Mouse (Mus musculus) limb, embryonic 12.5 days (tissue): ENCODE measurements around the gene Aloxe3. TPM values are rescaled to one million over a fixed set of nuclear protein-coding genes. Genes with fewer than 3 reads are reported as not detected.

Source experiments
- ATAC-seq: fragments of 200-750 bp; cut with Nextera tagmentation; 2 replicates; pipeline ENCODE4 v1.8.0; 2017; ENCODE audit warnings: low read depth, moderate TSS enrichment; ENCODE audit not compliant: insufficient number of reproducible peaks, insufficient read depth, low FRiP score, low TSS enrichment
- H3K27ac ChIP-seq: fragments of 300-500 bp; sonication (generic); 2 replicates; pipeline ENCODE4 v1.5.1; 2016; ENCODE audit warnings: mild to moderate bottlenecking, moderate library complexity
- H3K27me3 ChIP-seq: fragments of 300-500 bp; sonication (generic); 2 replicates; pipeline ENCODE4 v1.6.1; 2016; ENCODE audit warnings: mild to moderate bottlenecking, moderate library complexity
- H3K36me3 ChIP-seq: fragments of 300-500 bp; sonication (generic); 2 replicates; pipeline ENCODE4 v1.6.1; 2016; ENCODE audit warnings: mild to moderate bottlenecking, moderate library complexity
- H3K4me1 ChIP-seq: fragments of 300-500 bp; sonication (generic); replicated peaks from 2 replicates; pipeline ENCODE4 v1.6.1; 2016
- H3K4me2 ChIP-seq: fragments of 300-500 bp; sonication (generic); 2 replicates; pipeline ENCODE4 v1.6.1; 2016; ENCODE audit warnings: mild to moderate bottlenecking, moderate library complexity
- H3K4me3 ChIP-seq: fragments of 300-500 bp; sonication (generic); replicated peaks from 2 replicates; pipeline ENCODE4 v1.5.1; 2016; ENCODE audit warnings: mild to moderate bottlenecking
- H3K9ac ChIP-seq: fragments of 300-500 bp; sonication (generic); replicated peaks from 2 replicates; pipeline ENCODE4 v1.6.1; 2016; ENCODE audit warnings: mild to moderate bottlenecking, moderate library complexity
- H3K9me3 ChIP-seq: fragments of 300-500 bp; sonication (generic); 2 replicates; pipeline ENCODE4 v1.6.1; 2016; ENCODE audit warnings: mild to moderate bottlenecking, moderate library complexity
- WGBS: fragments of 180-500 bp; shearing (Covaris S2); methylation state at CpG from one replicate; pipeline ENCODE4 v1.1.7; 2016; 5-methylcytosine and 5-hydroxymethylcytosine counted together
- polyA plus RNA-seq: library from polyadenylated mRNA; unstranded; fragments of >200 nt; fragmentation: Nextera tagmentation; extraction: Ambion mirVana; gene quantifications from 2 replicates; pipeline ENCODE4 v1.2.1, GENCODE M21; 2016

Gene Aloxe3
- polyA plus RNA-seq, 1 experiment from 2014 or later, result 0.58 TPM

- H3K27me3 ChIP-seq, result no peaks in the 10 kb centered on the region
- no peak for ATAC-seq
- no peak overlapping the region for H3K4me3 ChIP-seq
- no peaks in the 10 kb centered on the region for H3K9me3 ChIP-seq
- H3K27ac ChIP-seq, result no peak overlapping the region
- peaks cover 69% of the 10 kb centered on the region for H3K36me3 ChIP-seq
- no peak overlapping the region for H3K9ac ChIP-seq
- WGBS, result 95% methylated on average over 7 of the region's 7 CpGs
- H3K4me2 ChIP-seq, result no peak overlapping the region
- H3K4me1 ChIP-seq, result peaks cover 32% of the 10 kb centered on the region
Observed at GRCm38 (mm10) chr11:69102403-69102725, 23.3 kb upstream of the Aloxe3 start.

DNA sequence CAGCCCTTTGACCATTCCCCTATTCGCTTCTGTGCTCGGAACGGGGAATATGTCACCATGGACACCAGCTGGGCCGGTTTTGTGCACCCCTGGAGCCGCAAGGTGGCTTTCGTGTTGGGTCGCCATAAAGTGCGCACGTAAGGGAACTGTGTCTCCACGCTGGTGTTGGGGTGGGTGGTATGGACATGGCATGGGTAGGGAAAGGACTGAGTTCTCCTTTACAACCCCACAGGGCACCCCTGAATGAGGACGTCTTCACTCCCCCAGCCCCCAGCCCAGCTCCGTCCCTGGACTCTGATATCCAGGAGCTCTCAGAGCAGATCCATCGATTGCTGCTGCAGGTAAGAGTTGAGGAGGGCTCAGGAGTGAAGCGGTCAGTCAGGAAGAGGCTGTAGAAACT is 22.6 kb upstream of the Aloxe3 start:
- Histone ChIP-seq H3K4me2 (no peak overlapping the region), H3K27ac (no peak overlapping the region), H3K4me1 (peaks cover 24% of the 10 kb centered on the region), H3K27me3 (no peaks in the 10 kb centered on the region), H3K4me3 (no peak overlapping the region), H3K9ac (no peak overlapping the region), H3K36me3 (peaks cover 76% of the 10 kb centered on the region), H3K9me3 (no peaks in the 10 kb centered on the region)
- 94% methylated on average over 14 of the region's 14 CpGs for WGBS
- no peak for ATAC-seq

DNA sequence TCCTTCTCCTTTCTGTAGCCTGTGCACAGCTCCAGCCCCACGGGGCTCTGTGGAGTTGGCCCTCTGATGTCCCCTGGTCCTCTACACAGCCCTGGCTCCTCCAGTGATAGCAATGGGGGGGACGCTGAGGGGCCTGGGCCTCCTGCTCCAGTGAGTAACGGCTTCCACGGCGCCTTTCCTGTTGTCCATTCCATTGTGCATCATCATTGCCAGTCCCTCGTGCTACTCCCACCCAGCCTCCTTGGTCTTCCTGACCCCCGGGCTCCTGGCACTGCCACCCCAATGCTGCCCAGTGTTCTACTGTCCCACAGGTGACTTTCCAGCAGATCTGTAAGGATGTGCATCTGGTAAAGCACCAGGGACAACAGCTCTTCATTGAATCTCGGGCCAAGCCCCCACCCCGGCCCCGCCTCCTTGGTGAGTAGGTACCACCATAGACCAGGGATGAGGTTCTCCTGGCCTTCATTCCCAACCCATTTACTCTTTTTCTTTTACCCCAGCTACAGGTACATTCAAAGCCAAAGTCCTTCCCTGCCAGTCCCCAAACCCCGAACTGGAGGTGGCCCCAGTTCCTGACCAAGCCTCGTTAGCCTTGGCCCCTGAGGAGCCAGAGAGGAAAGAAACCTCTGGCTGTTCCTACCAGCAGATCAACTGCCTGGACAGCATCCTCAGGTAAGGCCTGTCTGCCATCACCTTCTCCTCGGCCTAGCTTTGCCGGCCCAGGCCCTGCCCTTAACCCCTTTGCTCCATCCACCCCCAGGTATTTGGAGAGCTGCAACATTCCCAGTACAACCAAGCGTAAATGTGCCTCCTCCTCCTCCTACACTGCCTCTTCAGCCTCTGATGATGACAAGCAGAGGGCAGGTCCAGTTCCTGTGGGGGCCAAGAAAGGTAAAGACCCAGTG is 21.9 kb upstream of the Aloxe3 start:
- Histone ChIP-seq H3K4me2 (no peak overlapping the region), H3K27me3 (no peaks in the 10 kb centered on the region), H3K4me1 (peaks cover 18% of the 10 kb centered on the region), H3K36me3 (peaks cover 83% of the 10 kb centered on the region), H3K4me3 (no peak overlapping the region), H3K9me3 (no peaks in the 10 kb centered on the region), H3K27ac (no peak overlapping the region), H3K9ac (no peak overlapping the region)
- no peak for ATAC-seq
- WGBS, result 93% methylated on average over 15 of the region's 15 CpGs

- WGBS, result 92% methylated on average over 14 of the region's 14 CpGs
- H3K36me3 ChIP-seq, result peaks cover 90% of the 10 kb centered on the region
Observed at GRCm38 (mm10) chr11:69104487-69104886, 21.2 kb upstream of the Aloxe3 start.

DNA sequence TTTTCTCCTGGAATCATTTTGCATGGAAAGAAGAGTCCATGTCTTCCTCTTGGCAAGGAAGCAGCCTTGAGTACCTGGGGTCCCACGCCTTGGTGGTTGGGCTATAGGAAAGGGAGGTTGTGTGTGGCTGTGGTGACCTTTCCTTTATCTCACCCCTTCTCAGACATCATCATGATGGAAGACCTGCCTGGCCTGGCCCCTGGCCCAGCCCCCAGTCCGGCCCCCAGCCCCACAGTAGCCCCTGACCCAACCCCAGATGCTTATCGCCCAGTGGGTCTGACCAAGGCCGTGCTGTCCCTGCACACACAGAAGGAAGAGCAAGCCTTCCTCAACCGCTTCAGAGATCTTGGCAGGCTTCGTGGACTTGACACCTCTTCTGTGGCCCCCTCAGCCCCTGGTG is 20.5 kb upstream of the Aloxe3 start:
- no peak for ATAC-seq
- H3K27ac ChIP-seq, result no peak overlapping the region
- no peak overlapping the region for H3K4me3 ChIP-seq
- 80% methylated on average over 6 of the region's 6 CpGs for WGBS
- H3K9me3 ChIP-seq, result no peaks in the 10 kb centered on the region
- no peak overlapping the region for H3K4me2 ChIP-seq
- no peaks in the 10 kb centered on the region for H3K27me3 ChIP-seq
- peaks cover 6% of the 10 kb centered on the region for H3K4me1 ChIP-seq
- no peak overlapping the region for H3K9ac ChIP-seq
- peaks cover 91% of the 10 kb centered on the region for H3K36me3 ChIP-seq

More at GRCm38 (mm10) chr11:69104487-69104886, 21.2 kb upstream of the Aloxe3 start:
- H3K9me3 ChIP-seq, result no peaks in the 10 kb centered on the region
- peaks cover 12% of the 10 kb centered on the region for H3K4me1 ChIP-seq
- no peak overlapping the region for H3K4me2 ChIP-seq
- no peak for ATAC-seq
- H3K4me3 ChIP-seq, result no peak overlapping the region
- no peaks in the 10 kb centered on the region for H3K27me3 ChIP-seq
- no peak overlapping the region for H3K27ac ChIP-seq
- no peak overlapping the region for H3K9ac ChIP-seq

DNA sequence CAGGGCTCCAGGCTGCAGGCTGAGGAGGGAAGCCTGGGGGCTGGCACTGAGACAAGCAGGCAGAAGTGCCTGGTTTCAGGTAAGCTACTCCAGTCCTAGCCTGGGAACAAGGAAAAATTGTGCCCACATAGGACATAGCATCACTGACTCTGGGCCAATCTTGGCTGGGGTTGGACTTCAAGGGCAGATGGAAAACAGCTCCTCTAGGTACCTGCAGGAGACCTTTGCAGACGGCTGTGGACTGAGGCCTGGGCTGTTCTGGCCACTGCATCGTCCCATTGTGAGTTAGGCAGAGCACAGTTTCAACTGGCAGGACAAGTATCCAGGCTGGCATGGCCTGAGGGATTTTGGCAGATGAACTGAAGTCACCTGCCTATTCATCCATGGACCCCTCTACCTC is 19.9 kb upstream of the Aloxe3 start:
- no peaks in the 10 kb centered on the region for H3K9me3 ChIP-seq
- no peak for ATAC-seq
- no peak overlapping the region for H3K27ac ChIP-seq
- no peaks in the 10 kb centered on the region for H3K4me1 ChIP-seq
- no peaks in the 10 kb centered on the region for H3K27me3 ChIP-seq
- no peak overlapping the region for H3K4me3 ChIP-seq
- H3K4me2 ChIP-seq, result no peak overlapping the region
- H3K9ac ChIP-seq, result no peak overlapping the region
- peaks cover 88% of the 10 kb centered on the region for H3K36me3 ChIP-seq
- WGBS, result 90% methylated on average over 2 of the region's 2 CpGs

- no peak for ATAC-seq
- Histone ChIP-seq H3K9ac (no peak overlapping the region), H3K27ac (no peak overlapping the region), H3K9me3 (no peaks in the 10 kb centered on the region), H3K4me2 (no peak overlapping the region), H3K36me3 (peaks cover 83% of the 10 kb centered on the region), H3K4me1 (no peaks in the 10 kb centered on the region), H3K4me3 (no peak overlapping the region), H3K27me3 (no peaks in the 10 kb centered on the region)
- WGBS, result 85% methylated on average over 11 of the region's 11 CpGs
Observed at GRCm38 (mm10) chr11:69106299-69106698, 19.4 kb upstream of the Aloxe3 start.

DNA sequence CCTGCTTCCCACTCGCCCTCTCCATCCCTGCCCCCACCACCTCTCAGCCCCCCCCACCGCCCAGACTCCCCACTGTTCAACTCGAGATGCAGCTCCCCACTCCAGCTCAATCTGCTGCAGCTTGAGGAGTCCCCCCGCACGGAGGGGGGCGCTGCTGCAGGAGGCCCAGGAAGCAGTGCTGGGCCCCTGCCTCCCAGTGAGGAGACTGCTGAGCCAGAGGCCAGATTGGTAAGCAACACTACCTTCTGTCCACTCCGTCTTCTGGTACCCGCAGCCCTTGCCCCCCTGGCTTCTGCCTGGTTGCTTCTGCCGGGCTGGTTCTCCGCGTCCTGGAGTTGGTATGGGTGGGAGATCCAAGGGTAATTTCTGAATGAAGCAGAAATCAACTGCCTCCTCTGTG is 18.9 kb upstream of the Aloxe3 start:
- Histone ChIP-seq H3K4me2 (no peak overlapping the region), H3K9me3 (no peaks in the 10 kb centered on the region), H3K27me3 (peaks cover under 1% of the 10 kb centered on the region; the same call in 1 of the 2 replicates), H3K9ac (no peak overlapping the region), H3K27ac (no peak overlapping the region), H3K4me1 (no peaks in the 10 kb centered on the region), H3K4me3 (no peak overlapping the region), H3K36me3 (peaks cover 77% of the 10 kb centered on the region)
- no peak for ATAC-seq
- WGBS, result 84% methylated on average over 11 of the region's 11 CpGs

DNA sequence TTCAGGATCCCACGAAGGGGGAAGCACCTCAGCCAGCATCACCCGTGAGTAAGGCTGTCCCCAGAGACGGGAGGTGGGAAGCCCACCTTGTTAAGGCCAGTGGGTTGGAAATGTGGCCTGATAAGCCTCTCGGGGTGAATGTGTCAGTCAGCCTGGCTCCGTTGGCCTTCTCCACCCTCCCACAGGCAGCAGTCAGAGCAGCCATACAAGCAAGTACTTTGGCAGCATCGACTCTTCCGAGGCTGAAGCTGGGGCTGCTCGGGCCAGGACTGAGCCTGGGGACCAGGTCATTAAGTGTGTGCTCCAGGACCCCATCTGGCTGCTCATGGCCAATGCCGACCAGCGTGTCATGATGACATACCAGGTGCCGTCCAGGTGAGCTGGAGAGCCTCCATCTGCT is 18.0 kb upstream of the Aloxe3 start:
- Histone ChIP-seq H3K9me3 (no peaks in the 10 kb centered on the region), H3K27me3 (peaks cover 7% of the 10 kb centered on the region; the same call in 1 of the 2 replicates), H3K4me1 (0 out of 2 replicates have a peak, but pooled peaks cover 3% of the 10 kb centered on the region), H3K36me3 (peaks cover 69% of the 10 kb centered on the region), H3K4me2 (no peak overlapping the region), H3K27ac (no peak overlapping the region), H3K9ac (no peak overlapping the region), H3K4me3 (no peak overlapping the region)
- WGBS, result 86% methylated on average over 11 of the region's 11 CpGs
- no peak for ATAC-seq

DNA sequence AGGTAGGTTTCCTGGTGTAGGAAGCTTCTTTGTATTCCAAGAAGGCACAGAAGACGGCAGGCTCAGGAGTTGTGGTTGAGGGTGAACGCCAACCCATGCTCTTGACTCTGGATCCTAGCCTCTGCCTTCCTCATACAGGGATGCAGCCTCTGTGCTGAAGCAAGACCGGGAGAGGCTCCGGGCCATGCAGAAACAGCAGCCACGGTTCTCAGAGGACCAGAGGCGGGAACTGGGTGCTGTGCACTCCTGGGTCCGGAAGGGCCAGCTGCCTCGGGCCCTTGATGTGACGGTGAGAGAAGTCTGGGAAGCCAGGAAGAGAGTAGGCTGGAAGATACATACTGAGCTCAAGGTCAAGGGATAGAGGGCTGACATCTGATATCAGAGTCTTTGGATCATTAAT is 17.5 kb upstream of the Aloxe3 start:
- Histone ChIP-seq H3K4me3 (no peak overlapping the region), H3K4me2 (no peak overlapping the region), H3K9ac (no peak overlapping the region), H3K27me3 (peaks cover 7% of the 10 kb centered on the region; the same call in 1 of the 2 replicates), H3K9me3 (no peaks in the 10 kb centered on the region), H3K4me1 (0 out of 2 replicates have a peak, but pooled peaks cover 3% of the 10 kb centered on the region), H3K27ac (no peak overlapping the region), H3K36me3 (peaks cover 64% of the 10 kb centered on the region)
- no peak for ATAC-seq
- WGBS, result 91% methylated on average over 9 of the region's 9 CpGs

- no peak overlapping the region for H3K27ac ChIP-seq
Observed at GRCm38 (mm10) chr11:69109032-69109900, 16.4 kb upstream of the Aloxe3 start.

More at GRCm38 (mm10) chr11:69109032-69109900, 16.4 kb upstream of the Aloxe3 start:
- 84% methylated on average over 13 of the region's 13 CpGs for WGBS
- Histone ChIP-seq H3K4me3 (no peak overlapping the region), H3K27me3 (peaks cover 7% of the 10 kb centered on the region; the same call in 1 of the 2 replicates), H3K4me1 (0 out of 2 replicates have a peak, but pooled peaks cover 3% of the 10 kb centered on the region), H3K36me3 (peaks cover 53% of the 10 kb centered on the region), H3K4me2 (0 out of 2 replicates have a peak overlapping the region, but pooled peaks have one; percentile 8), H3K9me3 (no peaks in the 10 kb centered on the region), H3K9ac (no peak overlapping the region)
- no peak for ATAC-seq
